Comparison of ENCODE assay signal across 8 mouse cellular contexts in the genomic region with DNA sequence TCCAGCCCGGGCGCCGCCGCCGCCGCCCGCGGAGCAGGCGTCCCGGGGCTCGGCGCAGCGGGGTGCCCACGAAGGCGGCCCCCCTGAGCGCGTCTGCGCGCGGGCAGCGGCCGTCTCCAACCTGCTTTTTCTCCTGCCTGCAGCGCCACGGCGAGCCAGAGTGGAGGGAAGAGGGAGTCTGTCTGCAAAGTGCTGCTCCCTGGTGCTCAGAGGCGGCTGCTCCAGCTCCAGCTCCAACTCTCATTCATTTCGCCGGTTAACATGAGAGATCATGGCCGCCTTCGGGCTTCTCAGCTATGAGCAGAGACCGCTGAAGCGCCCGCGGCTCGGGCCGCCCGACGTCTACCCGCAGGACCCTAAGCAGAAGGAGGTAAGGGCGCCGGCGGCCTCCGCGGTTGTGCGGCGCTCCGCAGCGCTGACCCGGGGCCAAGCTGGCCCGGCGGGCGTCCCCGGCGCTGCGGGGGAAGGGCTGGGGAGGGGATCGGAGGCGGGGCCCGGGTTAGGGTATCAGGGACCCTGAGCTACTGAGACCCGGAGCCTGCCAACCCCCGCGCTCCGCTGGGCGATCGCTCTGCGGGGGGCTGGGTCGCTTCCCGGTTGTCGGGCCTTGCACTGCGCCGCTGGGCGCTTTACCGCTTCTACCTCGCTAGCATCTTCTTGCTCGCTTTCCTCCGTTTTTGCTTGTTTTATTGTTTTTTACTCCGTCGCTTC. TPM values are rescaled to one million over a fixed set of nuclear protein-coding genes. Genes with fewer than 3 reads are reported as not detected.
DNase-seq lines count a peak whose midpoint lies in the region; ATAC-seq and TF ChIP-seq lines count a peak whose summit lies in the region.

No protein-coding gene starts in this region.

- in situ Hi-C loops in ES-E14 (cut with MboI; ENCODE audit: low sequenced_read_pairs in 2 of 2, unreplicated experiment in 2 of 2), result no loop called here

- peak overlapping the region; percentile 70 for H3K9ac ChIP-seq in ES-E14 (ENCODE audit: insufficient read depth, low read depth, low read length, poor library complexity, severe bottlenecking)
- peak overlapping the region; percentile 78 for H3K9ac ChIP-seq in forebrain, postnatal 0 days
- H3K9ac ChIP-seq in lung, embryonic 16.5 days (ENCODE audit: low read length), result peak overlapping the region; percentile 68

- under 1% methylated on average over 71 of the region's 77 CpGs for WGBS in cerebellum, adult 2 months
- WGBS in forebrain, postnatal 0 days, result 2% methylated on average over 71 of the region's 77 CpGs
- WGBS in lung, embryonic 16.5 days, result under 1% methylated on average over 51 of the region's 77 CpGs

- H3K27ac ChIP-seq in ES-E14 (ENCODE audit: insufficient read depth, low read depth, low read length, poor library complexity, severe bottlenecking), result no peak overlapping the region
- peak overlapping the region; percentile 99 for H3K27ac ChIP-seq in cerebellum, adult 2 months (ENCODE audit: insufficient read depth, low read length)
- peak overlapping the region; percentile 94 for H3K27ac ChIP-seq in forebrain, postnatal 0 days (ENCODE audit: low read depth, low read length)
- H3K27ac ChIP-seq in lung, embryonic 16.5 days (ENCODE audit: low read length), result peak overlapping the region; percentile 81

- peak; percentile 33; the same call in 1 of the 2 replicates for TF ChIP-seq CTCF in cerebellum, adult 2 months (IDR thresholded peaks at IDR 0.05; ENCODE audit: borderline replicate concordance, insufficient read depth, low read depth, low read length)
- peak; percentile 84 for TF ChIP-seq CTCF in forebrain, postnatal 0 days (IDR thresholded peaks at IDR 0.05; ENCODE audit: low read depth)

- H3K4me3 ChIP-seq in ES-E14 (ENCODE audit: insufficient read depth in 1 of 2, low read depth in 1 of 2, low read length in 2 of 2, poor library complexity in 1 of 2, severe bottlenecking in 1 of 2), result peak overlapping the region; percentile 72 to 78
- H3K4me3 ChIP-seq in cerebellum, adult 2 months (replicated peaks; ENCODE audit: insufficient read depth, low read depth, low read length), result peak overlapping the region; percentile 59
- H3K4me3 ChIP-seq in forebrain, postnatal 0 days (ENCODE audit: low read depth, low read length), result peak overlapping the region; percentile 77
- H3K4me3 ChIP-seq in lung, embryonic 16.5 days (ENCODE audit: low read length), result peak overlapping the region; percentile 76

- DNase-seq in ES-E14 (ENCODE audit: low read depth, low spot score), result peak; percentile 47
- peak; percentile 75 to 84 for DNase-seq in cerebellum, adult 2 months
- DNase-seq in forebrain, postnatal 0 days, result peak; percentile 90
- DNase-seq in layer of hippocampus, postnatal 36 days, result peak; percentile 82 to 85
- DNase-seq in retina, embryonic 14.5 days (ENCODE audit: low spot score), result peak; percentile 82
- peak; percentile 56 for DNase-seq in urinary bladder, adult 2 months (ENCODE audit: low spot score)

- no peaks in the 10 kb centered on the region for H3K9me3 ChIP-seq in ES-E14 (ENCODE audit: control insufficient read depth, insufficient read depth, low read depth, low read length)
- no peaks in the 10 kb centered on the region for H3K9me3 ChIP-seq in forebrain, postnatal 0 days (ENCODE audit: low read length)
- no peaks in the 10 kb centered on the region for H3K9me3 ChIP-seq in lung, embryonic 16.5 days (ENCODE audit: control insufficient read depth, low read length)

- no peak for TF ChIP-seq POLR2A in cerebellum, adult 2 months (IDR thresholded peaks at IDR 0.05; ENCODE audit: borderline replicate concordance, insufficient read depth, low read length)

- H3K36me3 ChIP-seq in ES-E14 (ENCODE audit: control insufficient read depth, insufficient read depth, low read length, poor library complexity, severe bottlenecking), result no peaks in the 10 kb centered on the region
- no peaks in the 10 kb centered on the region for H3K36me3 ChIP-seq in forebrain, postnatal 0 days (ENCODE audit: insufficient read depth)
- H3K36me3 ChIP-seq in lung, embryonic 16.5 days (ENCODE audit: control insufficient read depth, insufficient read depth, low read length), result no peaks in the 10 kb centered on the region

- peaks cover 2% of the 10 kb centered on the region in 2 experiments; a peak in 2 of 4 replicates for H3K4me1 ChIP-seq in ES-E14 (ENCODE audit: control insufficient read depth in 2 of 2, insufficient read depth in 2 of 2, low read length in 2 of 2, poor library complexity in 1 of 2)
- H3K4me1 ChIP-seq in cerebellum, adult 2 months (ENCODE audit: control insufficient read depth, insufficient read depth, low read length), result peaks cover 6% of the 10 kb centered on the region
- H3K4me1 ChIP-seq in forebrain, postnatal 0 days (ENCODE audit: insufficient read depth), result 0 out of 2 replicates have a peak, but pooled peaks cover 3% of the 10 kb centered on the region
- H3K4me1 ChIP-seq in lung, embryonic 16.5 days (replicated peaks; ENCODE audit: control insufficient read depth, insufficient read depth, low read length), result 0 out of 2 replicates have a peak, but pooled peaks cover 5% of the 10 kb centered on the region

- peak; percentile 94 for ATAC-seq in forebrain, postnatal 0 days
- peak; percentile 85 to 86 for ATAC-seq in hematopoietic stem cell, adult 5-6 weeks (replicated peaks in 1 of 2; ENCODE audit: insufficient read depth in 1 of 2, low FRiP score in 2 of 2, low TSS enrichment in 1 of 2, low read depth in 1 of 2, poor library complexity in 2 of 2, severe bottlenecking in 2 of 2)
- ATAC-seq in lung, embryonic 16.5 days (ENCODE audit: low read depth), result peak; percentile 85

- H3K27me3 ChIP-seq in cerebellum, adult 2 months (ENCODE audit: control insufficient read depth, insufficient read depth, low read length), result no peaks in the 10 kb centered on the region
- no peaks in the 10 kb centered on the region for H3K27me3 ChIP-seq in forebrain, postnatal 0 days (ENCODE audit: insufficient read depth, low read length)
- H3K27me3 ChIP-seq in lung, embryonic 16.5 days (ENCODE audit: control insufficient read depth, insufficient read depth, low read depth, low read length), result peaks cover 28% of the 10 kb centered on the region

- peak overlapping the region; percentile 96 for H3K4me2 ChIP-seq in forebrain, postnatal 0 days (ENCODE audit: low read depth)
- H3K4me2 ChIP-seq in lung, embryonic 16.5 days (ENCODE audit: low read depth, low read length), result peak overlapping the region; percentile 88

TF ChIP-seq in ES-E14, 5 proteins besides CTCF, POLR2A, EP300 and RAD21:
- TF ChIP-seq ZC3H11A (IDR thresholded peaks at IDR 0.05; ENCODE audit: borderline replicate concordance, low read depth, low read length) (no peak), CHD2 (IDR thresholded peaks at IDR 0.05; ENCODE audit: low read depth, low read length) (no peak), ZNF384 (IDR thresholded peaks at IDR 0.05; ENCODE audit: low read depth, low read length) (no peak), MAFK (IDR thresholded peaks at IDR 0.05; ENCODE audit: insufficient read depth, low read depth, low read length) (no peak), HCFC1 (IDR thresholded peaks at IDR 0.05; ENCODE audit: borderline replicate concordance, insufficient read depth, low read length) (no peak)

RNA-seq across cellular contexts. Expression of gene Med12l, which starts 1.3 kb away (rescaled TPM):
- total RNA-seq in ES-E14 (2012; rRNA removed), result 2.6 and 3.6 TPM in 2 replicates
- polyA plus RNA-seq in cerebellum, adult 2 months (2012; rRNA removed), result 16.9 and 19.0 TPM in 2 replicates
- 14.9 and 19.2 TPM in 2 replicates for total RNA-seq in forebrain, postnatal 0 days (2014; rRNA removed)
- 1.1 and 2.1 TPM in 2 replicates for polyA plus RNA-seq in forebrain, postnatal 0 days (2015; fragmentation: Nextera tagmentation; extraction: Ambion mirVana)
- total RNA-seq in hematopoietic stem cell, adult 5-6 weeks (2017), result 10.6 and 16.7 TPM in 2 replicates
- 10 to 100 TPM; 50.1 to 56.6 TPM for total RNA-seq in layer of hippocampus, postnatal 36 days (2021)
- polyA plus RNA-seq in lung, embryonic 16.5 days (2015; fragmentation: Nextera tagmentation; extraction: Ambion mirVana), result 1.4 TPM in 2 replicates
- 1.4 and 1.5 TPM in 2 replicates for polyA plus RNA-seq in urinary bladder, adult 2 months (2012; rRNA removed)
